Mouse (Mus musculus): ENCODE measurements at regions not wholly inside any gene's neighbourhood (a gene's known extent, or its start where the extent isn't known, plus 50 kb on each side); places are given as distances from the start of the nearest gene placed in this dataset.

- no peak for DNase-seq
Observed at GRCm38 (mm10) chr11:21041201-21041600, 49.9 kb upstream of the Peli1 start.
